25 mouse cellular contexts compared by ENCODE assay signal in genomic region chr2:34010166-34010565, GRCm38 (mm10).
"Had no signal": no experiment of that assay in that cellular context is flagged by ENCODE, and none has a peak within 500 bp of the region (broad histone marks: within the 10 kb centered on the region; RNA-seq: fewer than 3 reads in every experiment).

No protein-coding gene starts in this region.

- H3K27ac ChIP-seq: embryonic facial prominence, embryonic 10.5 days; embryonic facial prominence, embryonic 12.5 days; embryonic facial prominence, embryonic 13.5 days; embryonic facial prominence, embryonic 15.5 days; forebrain, embryonic 10.5 days; forebrain, embryonic 12.5 days; forebrain, embryonic 13.5 days; forebrain, embryonic 15.5 days; gastrocnemius, adult 2 months; heart, adult 2 months had no signal

- H3K4me3 ChIP-seq: embryonic facial prominence, embryonic 10.5 days; embryonic facial prominence, embryonic 12.5 days; embryonic facial prominence, embryonic 13.5 days; embryonic facial prominence, embryonic 15.5 days; erythroblast, embryonic 14.5 days; forebrain, embryonic 10.5 days; forebrain, embryonic 12.5 days; forebrain, embryonic 13.5 days; forebrain, embryonic 15.5 days; gastrocnemius, adult 2 months; heart, adult 2 months had no signal

- DNase-seq: cerebellum, adult 8-10 months; cerebellum, adult 9-10 months; cerebellum, adult 9-11 months; cerebellum, postnatal 10 days; cerebellum, postnatal 14 days; cerebellum, postnatal 25 days; cerebellum, postnatal 36 days; embryo, embryonic 11 days; forebrain, postnatal 0 days; gastrocnemius, adult 2 months; gastrocnemius, postnatal 10 days; gastrocnemius, postnatal 14 days; gastrocnemius, postnatal 25 days; gastrocnemius, postnatal 36 days; heart, adult 18-20 months; heart, adult 2 months had no signal

- H3K9me3 ChIP-seq: embryonic facial prominence, embryonic 10.5 days; embryonic facial prominence, embryonic 12.5 days; embryonic facial prominence, embryonic 13.5 days; embryonic facial prominence, embryonic 15.5 days; forebrain, embryonic 10.5 days; forebrain, embryonic 12.5 days; forebrain, embryonic 13.5 days; forebrain, embryonic 15.5 days had no signal

- H3K36me3 ChIP-seq: embryonic facial prominence, embryonic 10.5 days; embryonic facial prominence, embryonic 12.5 days; embryonic facial prominence, embryonic 13.5 days; embryonic facial prominence, embryonic 15.5 days; forebrain, embryonic 10.5 days; forebrain, embryonic 12.5 days; forebrain, embryonic 15.5 days had no signal

- H3K27me3 ChIP-seq: embryonic facial prominence, embryonic 12.5 days; embryonic facial prominence, embryonic 13.5 days; embryonic facial prominence, embryonic 15.5 days; forebrain, embryonic 12.5 days; forebrain, embryonic 15.5 days had no signal
